Mouse (Mus musculus) intestine, embryonic 15.5 days (tissue): Measurements from ENCODE around the gene Olfr1168. TPM values are rescaled to one million over a fixed set of nuclear protein-coding genes. Genes with fewer than 3 reads are reported as not detected.
"Not testable (repeated sequence)": the region's sequence is repeated elsewhere in the genome, so short reads cannot be mapped to it uniquely, and the experiment has no call there.

ENCODE experiments used
- ATAC-seq: fragments of 200-750 bp; cut with Nextera tagmentation; 2 replicates; pipeline ENCODE4 v1.8.0; 2017; ENCODE audit warnings: moderate TSS enrichment, moderate library complexity
- H3K27ac ChIP-seq: fragments of 300-500 bp; sonication (generic); 2 replicates; pipeline ENCODE4 v1.5.1; 2015; ENCODE audit warnings: mild to moderate bottlenecking, inconsistent platforms
- H3K27me3 ChIP-seq: fragments of 300-500 bp; sonication (generic); replicated peaks from 2 replicates; pipeline ENCODE4 v1.6.1; 2015; ENCODE audit warnings: inconsistent platforms
- H3K36me3 ChIP-seq: fragments of 300-500 bp; sonication (generic); 2 replicates; pipeline ENCODE4 v1.6.1; 2015; ENCODE audit warnings: inconsistent platforms
- H3K4me1 ChIP-seq: fragments of 300-500 bp; sonication (generic); replicated peaks from 2 replicates; pipeline ENCODE4 v1.6.1; 2015; ENCODE audit warnings: inconsistent platforms
- H3K4me2 ChIP-seq: fragments of 300-500 bp; sonication (generic); replicated peaks from 2 replicates; pipeline ENCODE4 v1.6.1; 2015; ENCODE audit warnings: mild to moderate bottlenecking, inconsistent platforms
- H3K4me3 ChIP-seq: fragments of 300-500 bp; sonication (generic); replicated peaks from 2 replicates; pipeline ENCODE4 v1.5.1; 2015; ENCODE audit warnings: inconsistent platforms
- H3K9ac ChIP-seq: fragments of 300-500 bp; sonication (generic); 2 replicates; pipeline ENCODE4 v1.6.1; 2015; ENCODE audit warnings: inconsistent platforms
- H3K9me3 ChIP-seq: fragments of 300-500 bp; sonication (generic); 2 replicates; pipeline ENCODE4 v1.6.1; 2016; ENCODE audit warnings: inconsistent platforms
- WGBS: fragments of 180-500 bp; shearing (Covaris S2); methylation state at CpG from one replicate; pipeline ENCODE4 v1.1.7; 2015; 5-methylcytosine and 5-hydroxymethylcytosine counted together
- polyA plus RNA-seq: library from polyadenylated mRNA; unstranded; fragments of >200 nt; fragmentation: Nextera tagmentation; extraction: Ambion mirVana; gene quantifications from 2 replicates; pipeline ENCODE4 v1.2.1, GENCODE M21; 2015

Gene Olfr1168
- not detected in 2 replicates for polyA plus RNA-seq

DNA sequence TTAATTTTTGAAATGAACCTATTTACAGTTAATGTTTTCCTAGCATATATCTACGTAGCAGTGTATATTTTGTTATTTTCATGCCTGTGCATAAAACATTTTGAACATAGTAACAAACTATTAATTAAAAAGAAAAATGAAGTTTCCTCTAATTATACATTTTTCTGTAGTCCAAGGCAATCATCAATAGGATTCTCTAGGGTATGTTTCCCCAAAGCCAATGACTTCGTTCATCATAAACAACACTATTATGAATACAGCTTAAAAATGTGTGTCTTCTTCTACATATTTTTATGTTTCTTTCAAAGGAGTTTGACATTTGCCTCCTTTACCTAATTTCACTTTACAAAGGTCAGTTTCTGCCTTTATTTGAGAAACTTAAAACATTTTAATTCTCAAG lies at the start of gene Olfr1168:
Olfr1168 (plus strand) TSS at position 301 of the 400 bp plus-strand sequence.
- no peak for ATAC-seq
- WGBS: 88% methylated on average over 2 of the region's 2 CpGs

DNA sequence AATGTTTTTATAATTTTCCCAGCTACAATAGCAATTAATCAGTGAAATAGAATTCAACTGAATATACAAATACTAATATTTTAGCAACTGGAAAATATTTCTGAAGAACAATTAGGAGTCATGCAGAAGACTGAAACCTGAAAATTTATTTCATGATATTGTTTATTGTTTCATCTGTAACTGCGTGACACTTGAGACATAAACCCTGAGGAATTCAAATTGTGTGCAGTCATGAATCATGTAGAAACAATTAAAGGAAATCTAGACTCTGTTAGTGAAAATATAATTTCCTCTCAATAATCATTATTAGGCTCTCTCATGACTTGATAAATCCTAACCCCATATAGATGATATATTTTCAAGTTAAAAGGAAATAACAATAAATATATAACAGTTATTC lies 26.6 kb upstream of the Olfr1168 start, which contains the start of gene Olfr1167:
Olfr1167 (minus strand) TSS at position 101 of the 400 bp plus-strand sequence.
- ATAC-seq, H3K4me1 ChIP-seq: not testable (repeated sequence)
- 82% methylated on average over 1 of the region's 1 CpGs for WGBS

More for the DNA sequence above, at the start of gene Olfr1168:
- Histone ChIP-seq H3K36me3 (no peaks in the 10 kb centered on the region), H3K4me2 (no peak within 1 kb of the TSS), H3K27ac (no peak within 1 kb of the TSS), H3K4me1 (no peaks in the 10 kb centered on the region), H3K9me3 (no peaks in the 10 kb centered on the region), H3K9ac (no peak within 1 kb of the TSS), H3K27me3 (no peaks in the 10 kb centered on the region), H3K4me3 (no peak within 1 kb of the TSS)

DNA sequence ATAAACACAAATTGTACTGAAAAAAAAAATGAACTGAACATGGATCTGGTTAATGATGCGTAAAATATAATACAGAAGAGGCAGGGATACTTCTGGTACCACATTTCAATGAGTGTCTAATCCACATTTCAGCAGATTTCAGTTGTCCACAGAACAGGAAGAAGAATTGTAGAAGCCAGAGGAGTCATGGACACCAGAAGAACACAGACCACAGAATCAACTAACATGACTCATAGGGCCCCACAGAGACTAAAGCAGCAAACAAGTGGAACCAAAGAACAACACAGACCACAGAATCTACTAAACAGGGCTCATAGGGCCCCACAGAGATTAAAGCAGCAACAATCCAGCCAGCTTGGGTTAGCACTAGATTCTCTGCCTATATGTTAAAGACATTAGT lies 39.1 kb downstream of the Olfr1168 start:
- no peak overlapping the region for H3K4me2 ChIP-seq
- 96% methylated on average over 1 of the region's 1 CpGs for WGBS
- no peak overlapping the region for H3K9ac ChIP-seq
- no peaks in the 10 kb centered on the region for H3K9me3 ChIP-seq
- no peaks in the 10 kb centered on the region for H3K4me1 ChIP-seq
- H3K27me3 ChIP-seq: no peaks in the 10 kb centered on the region
- H3K4me3 ChIP-seq: no peak overlapping the region
- no peak for ATAC-seq
- H3K36me3 ChIP-seq: no peaks in the 10 kb centered on the region
- no peak overlapping the region for H3K27ac ChIP-seq

More for the DNA sequence above, 26.6 kb upstream of the Olfr1168 start, which contains the start of gene Olfr1167:
- not testable (repeated sequence) for H3K36me3 ChIP-seq, H3K27me3 ChIP-seq, H3K27ac ChIP-seq, H3K9ac ChIP-seq, H3K9me3 ChIP-seq, H3K4me2 ChIP-seq, H3K4me3 ChIP-seq

DNA sequence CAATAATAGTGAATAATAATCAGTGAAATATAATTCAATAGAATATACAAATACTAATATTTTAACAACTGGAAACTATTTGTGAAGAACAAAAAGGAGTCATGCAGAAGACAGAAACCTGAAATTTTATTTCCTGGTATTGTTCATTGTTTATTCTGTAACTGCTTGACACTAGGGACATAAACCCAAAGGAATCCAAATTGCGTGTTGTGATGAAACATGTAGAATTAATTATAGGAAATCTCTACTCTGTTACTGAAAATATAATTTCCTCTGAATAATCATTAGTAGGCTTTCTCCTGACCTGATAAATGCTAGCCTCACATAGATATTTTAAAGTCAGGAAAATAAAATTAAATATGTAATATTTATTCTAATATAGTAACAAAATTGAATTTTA lies 46.6 kb downstream of the Olfr1168 start, which contains the start of gene Olfr1170:
Olfr1170 (minus strand) TSS at position 101 of the 400 bp plus-strand sequence.
- Histone ChIP-seq H3K27me3 (no peaks in the 10 kb centered on the region), H3K9ac (no peak within 1 kb of the TSS), H3K4me3 (no peak within 1 kb of the TSS), H3K4me1 (no peaks in the 10 kb centered on the region), H3K4me2 (no peak within 1 kb of the TSS), H3K9me3 (no peaks in the 10 kb centered on the region), H3K27ac (no peak within 1 kb of the TSS), H3K36me3 (no peaks in the 10 kb centered on the region)
- 77% methylated on average over 1 of the region's 1 CpGs for WGBS
- no peak for ATAC-seq

Other genes with a start within 250 kb of the Olfr1168 start
- gene Olfr1155, start 236.7 kb upstream of the Olfr1168 start, polyA plus RNA-seq: not detected in 2 replicates
- gene Olfr1156, start 228.8 kb upstream of the Olfr1168 start, polyA plus RNA-seq: not detected in 2 replicates
- not detected in 2 replicates for gene Olfr1157, start 213.6 kb upstream of the Olfr1168 start, polyA plus RNA-seq
- gene Olfr74, start 207.2 kb upstream of the Olfr1168 start, polyA plus RNA-seq: not detected in 2 replicates
- gene Olfr1158, start 191.8 kb upstream of the Olfr1168 start, polyA plus RNA-seq: not detected in 2 replicates
- not detected in 2 replicates for gene Olfr1160, start 173.6 kb upstream of the Olfr1168 start, polyA plus RNA-seq
- gene Olfr1161, start 159.1 kb upstream of the Olfr1168 start, polyA plus RNA-seq: not detected in 2 replicates
- gene Olfr73, start 144.2 kb upstream of the Olfr1168 start, polyA plus RNA-seq: not detected in 2 replicates
- not detected in 2 replicates for gene Olfr1162, start 130.8 kb upstream of the Olfr1168 start, polyA plus RNA-seq
- gene Olfr1163, start 110.0 kb upstream of the Olfr1168 start, polyA plus RNA-seq: not detected in 2 replicates
- gene Olfr1164, start 87.9 kb upstream of the Olfr1168 start, polyA plus RNA-seq: not detected in 2 replicates
- not detected in 2 replicates for gene Olfr1166, start 53.6 kb upstream of the Olfr1168 start, polyA plus RNA-seq
- not detected in 2 replicates for gene Olfr1167, start 26.7 kb upstream of the Olfr1168 start, polyA plus RNA-seq
- not detected in 2 replicates for gene Olfr1170, start 46.5 kb downstream of the Olfr1168 start, polyA plus RNA-seq
- not detected in 2 replicates for gene Olfr1173, start 98.0 kb downstream of the Olfr1168 start, polyA plus RNA-seq
- gene Olfr1174-ps, start 133.3 kb downstream of the Olfr1168 start, polyA plus RNA-seq: not detected in 2 replicates
- gene Olfr1175-ps, start 145.3 kb downstream of the Olfr1168 start, polyA plus RNA-seq: not detected in 2 replicates
- gene Olfr1176, start 154.8 kb downstream of the Olfr1168 start, polyA plus RNA-seq: not detected in 2 replicates
- gene Olfr1177-ps, start 164.6 kb downstream of the Olfr1168 start, polyA plus RNA-seq: not detected in 2 replicates
- gene Olfr1178, start 205.2 kb downstream of the Olfr1168 start, polyA plus RNA-seq: not detected in 2 replicates
- not detected in 2 replicates for gene Olfr1179, start 224.6 kb downstream of the Olfr1168 start, polyA plus RNA-seq
- gene Olfr1180, start 237.3 kb downstream of the Olfr1168 start, polyA plus RNA-seq: not detected in 2 replicates
- gene Olfr1181, start 244.3 kb downstream of the Olfr1168 start, polyA plus RNA-seq: not detected in 2 replicates